Mouse (Mus musculus) cortical plate, adult 2 months (tissue): ENCODE results near the gene Fam222b.

Experiments used
- CTCF ChIP-seq: fragments of 200-500 bp; IDR thresholded peaks from 2 replicates; pipeline ENCODE4 v1.5.1; 2011; ENCODE audit warnings: mild to moderate bottlenecking, control low read depth, low read length; ENCODE audit not compliant: insufficient read depth; ENCODE audit errors: extremely low read depth
- POLR2A ChIP-seq: fragments of 200-500 bp; IDR thresholded peaks from 2 replicates; pipeline ENCODE4 v1.6.1; 2011; ENCODE audit warnings: mild to moderate bottlenecking, low read length, control low read depth; ENCODE audit not compliant: insufficient read depth; ENCODE audit errors: extremely low read depth

DNA sequence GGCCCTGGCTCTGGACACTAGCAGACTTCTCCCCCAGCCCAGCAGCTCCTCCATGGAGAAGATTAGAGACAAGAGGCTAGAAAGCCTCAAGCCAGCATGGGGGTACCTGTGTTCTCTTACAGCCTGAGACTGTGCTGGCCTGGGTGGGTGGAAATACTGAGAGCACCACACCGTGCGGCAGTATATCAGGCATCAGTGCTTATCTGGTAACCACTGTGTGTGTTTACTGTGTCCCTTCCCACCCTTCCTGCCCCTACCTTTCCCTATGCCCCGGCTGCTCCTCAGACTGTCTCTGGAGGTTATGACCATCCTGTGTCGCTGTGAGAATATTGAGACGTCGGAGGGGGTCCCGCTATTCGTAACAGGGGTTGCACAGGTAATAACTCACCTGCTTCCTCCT, 41.4 kb upstream of the Fam222b start:
- no peak for TF ChIP-seq POLR2A
- no peak for TF ChIP-seq CTCF
